Mouse (Mus musculus): ENCODE measurements around the gene Fut8. TPM values are rescaled to one million over a fixed set of nuclear protein-coding genes. Genes with fewer than 3 reads are reported as not detected.
"Not testable (repeated sequence)": the region's sequence is repeated elsewhere in the genome, so short reads cannot be mapped to it uniquely, and the experiment has no call there.

Gene Fut8
- total RNA-seq, 2 experiments from 2014 or later, result 79.3 to 83.6 TPM

DNA sequence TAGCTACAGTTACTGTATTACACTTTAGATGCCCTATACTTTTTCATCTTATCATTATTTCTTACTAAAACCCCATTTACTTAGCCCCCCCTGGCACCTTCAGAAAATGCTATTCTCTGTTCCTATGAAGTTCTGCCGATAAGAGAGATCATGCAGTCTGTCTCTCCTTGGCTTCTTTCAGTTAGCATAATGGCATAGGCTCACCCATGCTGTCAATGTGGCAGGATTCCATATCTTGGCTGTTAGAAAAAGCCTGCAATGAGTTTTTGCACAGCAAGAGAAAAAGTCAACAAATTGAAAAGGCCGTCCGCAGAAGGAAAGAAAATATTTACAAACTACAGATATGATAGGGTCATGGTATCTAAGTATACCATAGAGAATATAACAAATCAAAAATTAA lies 253.6 kb downstream of the Fut8 start:
- DNase-seq (ENCODE audit: extremely low spot score in 1 of 2, low spot score in 1 of 2), result no peak

DNA sequence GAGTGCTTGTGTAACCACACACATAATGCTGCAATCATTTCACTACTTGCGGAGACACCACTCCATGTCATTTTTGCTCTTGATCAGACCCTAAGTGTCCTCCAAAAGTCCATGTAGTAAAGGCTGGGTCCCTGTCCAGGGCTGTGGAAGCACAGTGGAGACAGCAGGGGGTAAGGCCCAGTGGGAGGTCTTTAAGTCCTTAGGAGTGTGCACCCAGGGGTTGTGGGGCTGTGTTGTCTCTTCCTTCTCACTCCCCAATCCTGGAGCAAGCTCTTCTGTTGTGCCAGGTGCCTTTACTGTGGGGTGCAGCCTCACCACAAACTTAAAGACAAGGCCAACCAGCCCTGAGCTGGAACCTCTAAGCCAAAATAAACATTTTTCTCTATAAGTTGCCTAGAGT lies 257.9 kb downstream of the Fut8 start:
- DNase-seq (ENCODE audit: extremely low spot score in 1 of 2, low spot score in 1 of 2), result no peak

DNA sequence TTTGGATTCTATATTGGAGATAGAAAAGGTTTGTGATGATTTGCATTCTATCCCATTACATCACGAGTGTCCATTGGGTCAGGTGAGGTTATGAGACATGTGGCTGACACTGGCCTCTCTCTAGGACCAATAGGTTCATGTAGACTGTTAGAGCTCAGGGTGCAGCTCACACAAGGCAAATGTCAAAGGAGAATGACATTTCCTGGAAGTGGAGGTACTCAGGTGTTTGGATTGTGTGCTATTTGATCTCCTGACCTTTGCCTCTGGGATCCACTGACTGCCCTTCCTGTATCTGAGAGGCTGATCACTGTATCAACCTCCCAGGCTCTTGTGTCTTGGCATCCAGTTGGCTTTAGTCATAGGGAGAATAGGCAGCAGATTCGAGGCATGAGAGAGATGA lies 260.2 kb downstream of the Fut8 start:
- no peak for DNase-seq (ENCODE audit: extremely low spot score in 1 of 2, low spot score in 1 of 2)

DNA sequence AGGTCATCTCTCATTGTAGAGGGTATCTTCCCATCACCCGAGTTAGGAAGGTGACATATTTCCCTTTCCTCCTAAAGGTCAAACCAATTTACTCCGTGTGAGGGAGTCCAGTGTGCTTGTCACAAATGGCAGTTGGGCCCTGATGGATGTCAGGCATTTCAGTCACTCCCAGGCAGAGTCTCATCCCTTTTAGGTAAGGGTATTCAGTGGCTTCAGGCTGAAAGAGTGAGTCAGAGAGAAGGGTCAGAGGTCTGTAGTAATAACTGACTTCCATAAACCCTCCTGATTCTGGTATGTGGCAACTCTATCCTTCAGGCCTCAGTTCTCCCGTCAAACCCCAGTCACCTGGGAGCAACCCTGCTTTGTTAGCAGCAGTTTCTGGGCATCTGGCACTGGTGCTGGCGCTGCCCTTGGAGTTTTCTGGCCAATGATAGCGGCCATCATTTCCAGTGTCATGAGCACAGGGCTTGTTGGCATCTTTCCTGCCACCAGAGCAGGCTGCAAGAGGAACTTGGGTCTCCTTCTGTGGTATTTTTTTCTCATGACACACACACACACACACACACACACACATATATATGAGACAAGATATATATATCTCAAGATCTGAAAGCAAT lies 262.6 kb downstream of the Fut8 start:
- DNase-seq (ENCODE audit: extremely low spot score in 1 of 2, low spot score in 1 of 2), result no peak

DNA sequence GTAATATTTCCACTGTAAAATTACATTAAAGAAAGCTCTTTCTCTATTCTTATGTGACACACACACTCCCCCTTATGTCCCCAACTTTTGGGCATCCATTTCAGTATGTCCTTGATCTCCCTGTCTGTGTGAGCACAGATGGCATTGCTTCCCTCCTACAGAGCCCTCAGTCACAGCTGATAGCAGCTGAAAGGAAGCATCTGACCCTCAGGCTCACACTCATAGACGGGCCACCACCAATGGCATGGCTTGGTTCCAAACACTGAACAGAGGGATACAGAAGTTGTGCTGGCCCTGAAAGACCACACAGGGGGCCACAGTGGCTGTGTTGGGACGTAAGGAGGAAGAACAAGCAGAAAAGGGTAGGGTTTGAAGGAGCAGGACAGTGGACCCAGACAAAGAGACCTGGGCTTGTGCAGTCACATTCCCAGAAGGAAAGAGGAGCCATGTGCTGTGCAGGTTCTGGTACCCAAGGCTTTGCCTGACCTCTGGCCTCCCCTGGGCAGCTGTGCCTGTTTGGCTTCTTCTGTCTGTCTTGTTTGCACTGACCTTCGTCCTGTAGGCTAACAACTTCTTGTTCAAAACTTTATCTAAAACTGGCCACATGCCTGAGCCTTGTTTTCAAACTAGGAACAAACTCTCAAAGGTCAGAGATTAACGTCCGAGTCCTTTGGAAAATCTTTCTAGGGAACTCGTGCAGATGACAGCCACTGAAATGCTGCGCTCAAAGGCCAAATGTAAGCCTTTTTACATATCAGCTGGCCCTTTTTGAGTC lies 263.7 kb downstream of the Fut8 start:
- no peak for DNase-seq (ENCODE audit: extremely low spot score in 1 of 2, low spot score in 1 of 2)

DNA sequence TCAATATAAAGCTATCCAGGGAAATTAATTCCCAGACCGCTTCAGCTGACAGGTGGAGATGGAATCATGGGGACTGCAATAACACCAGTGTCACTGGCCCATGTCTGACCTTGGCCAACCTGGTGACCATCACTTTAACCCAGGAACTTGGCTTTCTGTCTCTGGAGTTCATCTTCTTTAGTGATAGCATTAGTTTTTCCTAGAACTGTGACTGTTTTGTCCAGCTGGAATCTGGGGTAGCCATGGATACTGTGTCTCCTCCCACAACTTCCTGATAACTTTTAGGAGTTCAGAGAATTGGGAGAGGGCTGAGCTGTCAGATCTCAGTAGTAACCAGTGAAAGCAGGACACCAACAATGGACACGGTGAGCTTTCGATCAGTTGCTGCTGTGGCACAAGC lies 264.3 kb downstream of the Fut8 start:
- no peak for DNase-seq (ENCODE audit: extremely low spot score in 1 of 2, low spot score in 1 of 2)

DNA sequence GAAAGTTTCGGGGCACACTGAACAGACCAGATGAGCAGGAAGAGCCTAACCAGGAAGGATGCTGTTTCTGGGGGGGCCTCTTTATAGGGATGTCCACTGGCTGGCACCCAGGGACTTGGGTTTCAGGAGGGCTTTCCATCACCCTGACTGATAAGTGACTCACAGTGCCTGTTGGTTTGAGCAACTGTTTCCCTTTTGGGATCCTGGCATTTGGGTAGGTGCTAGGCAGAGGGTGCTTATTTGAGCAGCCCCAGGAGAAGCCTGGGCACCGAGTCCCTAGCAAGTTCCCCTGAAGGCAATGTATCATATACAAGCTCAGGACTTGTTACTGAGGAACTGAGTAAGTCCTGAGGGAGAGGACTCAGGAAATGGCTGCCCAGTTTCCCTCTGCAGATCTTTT lies 267.5 kb downstream of the Fut8 start:
- no peak for DNase-seq (ENCODE audit: extremely low spot score in 1 of 2, low spot score in 1 of 2)

DNA sequence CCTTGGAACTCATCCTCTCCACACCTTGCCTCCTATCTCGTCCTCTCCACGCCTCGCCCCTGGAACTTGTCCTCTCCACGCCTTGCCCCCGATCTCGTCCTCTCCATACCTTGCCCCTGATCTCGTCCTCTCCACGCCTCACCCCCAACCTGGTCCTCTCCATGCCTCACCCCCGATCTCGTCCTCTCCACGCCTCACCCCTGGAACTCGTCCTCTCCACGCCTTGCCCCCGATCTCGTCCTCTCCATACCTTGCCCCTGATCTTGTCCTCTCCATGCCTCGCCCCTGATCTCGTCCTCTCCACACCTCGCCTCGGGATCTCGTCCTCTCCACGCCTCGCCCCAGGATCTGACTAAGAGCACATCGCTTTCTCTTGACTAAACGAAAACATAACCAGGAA lies 269.8 kb downstream of the Fut8 start:
- DNase-seq (ENCODE audit: extremely low spot score in 1 of 2, low spot score in 1 of 2), result no peak

DNA sequence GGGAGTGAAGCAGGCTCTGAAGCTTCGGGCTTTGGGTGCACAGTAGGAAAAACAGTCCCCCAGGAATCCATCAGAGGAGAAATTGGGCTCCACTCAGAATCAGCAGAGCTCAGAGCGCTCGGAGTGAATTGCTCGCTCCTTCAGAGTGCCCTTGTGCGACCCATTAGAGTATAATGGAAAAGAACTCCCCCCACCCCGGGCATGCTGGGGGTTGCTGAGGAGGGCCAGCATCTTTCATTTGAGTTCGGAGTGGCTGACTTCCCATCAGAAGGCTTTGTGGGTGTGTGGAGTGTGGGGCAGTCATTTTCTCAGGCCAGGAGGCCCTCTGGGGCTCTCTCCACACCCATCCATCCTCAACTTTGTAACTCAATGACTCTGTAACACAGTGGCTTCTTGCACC lies 272.8 kb downstream of the Fut8 start:
- DNase-seq (ENCODE audit: extremely low spot score in 1 of 2, low spot score in 1 of 2), result no peak

DNA sequence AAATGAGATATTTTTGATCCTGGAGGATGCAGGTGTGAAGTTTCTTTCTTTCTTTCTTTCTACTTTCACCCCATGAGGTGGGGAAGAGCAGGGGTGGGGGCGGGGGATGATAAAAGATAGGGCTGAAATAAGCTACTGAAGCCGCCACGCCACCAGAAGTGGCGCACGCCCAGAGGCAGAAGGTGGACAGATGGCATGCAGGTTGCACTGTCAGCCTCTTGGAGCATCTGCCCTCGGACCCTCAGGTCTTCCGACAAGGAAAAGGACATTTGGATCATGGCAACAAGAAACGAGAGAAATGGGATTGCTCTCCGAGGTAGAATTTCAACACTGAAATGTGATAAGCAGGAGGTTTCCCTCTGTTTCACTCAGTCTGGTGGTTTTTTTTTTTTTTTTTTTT lies 273.3 kb downstream of the Fut8 start:
- DNase-seq (ENCODE audit: extremely low spot score in 1 of 2, low spot score in 1 of 2), result no peak

DNA sequence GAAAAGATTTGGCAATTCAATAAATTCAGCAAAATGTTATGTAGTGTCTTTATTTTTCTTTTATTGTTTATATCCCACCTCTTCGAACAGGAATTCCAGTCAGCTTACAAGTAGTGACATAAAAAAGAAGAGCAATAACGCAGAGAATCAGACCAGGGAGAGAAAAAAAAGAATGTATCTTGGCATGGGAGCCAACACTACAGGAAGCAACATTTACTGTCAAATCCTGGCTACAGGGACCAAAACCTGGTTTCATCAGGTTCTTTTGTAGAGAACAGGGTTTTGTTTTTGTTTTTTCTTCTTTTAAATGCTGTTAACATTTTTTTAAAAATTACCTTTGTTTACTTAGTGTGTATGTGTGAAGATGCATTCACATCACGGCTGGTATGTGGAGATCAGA lies 273.7 kb downstream of the Fut8 start:
- no peak for DNase-seq (ENCODE audit: extremely low spot score in 1 of 2, low spot score in 1 of 2)

DNA sequence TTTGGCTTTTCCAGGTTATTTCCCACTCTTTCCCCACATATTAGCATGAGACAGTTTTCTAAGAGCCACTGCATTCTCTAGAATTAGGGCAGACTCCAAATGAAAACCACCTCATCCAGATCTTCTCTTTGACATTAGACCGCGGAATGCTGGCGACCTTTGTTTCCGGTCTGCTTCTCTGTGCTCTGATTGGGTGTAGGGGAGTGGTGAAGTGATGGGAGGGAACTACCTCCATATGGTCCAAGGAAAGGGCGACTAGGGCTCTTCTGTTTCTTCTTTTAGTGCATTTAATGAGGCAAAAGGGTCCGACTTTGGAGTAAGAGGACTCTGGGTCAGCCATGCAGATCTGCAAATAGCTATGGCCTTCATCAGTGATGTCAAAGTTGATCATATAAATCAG lies 278.9 kb downstream of the Fut8 start:
- no peak for DNase-seq (ENCODE audit: extremely low spot score in 1 of 2, low spot score in 1 of 2)

DNA sequence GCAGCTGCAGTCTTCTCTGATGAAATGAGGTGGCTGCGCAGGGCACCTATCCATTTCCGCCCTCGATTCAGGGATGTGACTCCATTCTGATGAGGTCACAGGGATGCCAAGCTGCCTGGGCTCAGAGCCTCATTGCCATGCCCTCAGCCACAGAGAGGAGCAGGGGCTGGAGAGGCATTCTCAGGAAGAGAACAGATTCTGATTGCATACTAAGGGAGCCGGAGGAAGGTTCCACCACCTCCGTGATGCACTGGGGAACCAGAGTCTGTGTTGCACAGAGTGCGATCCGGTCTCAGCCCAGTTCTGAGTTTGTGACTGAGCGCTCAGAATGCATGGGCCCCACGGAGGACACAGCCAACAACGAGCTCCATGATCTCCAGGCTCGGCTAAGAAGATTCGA lies 279.8 kb downstream of the Fut8 start:
- no peak for DNase-seq (ENCODE audit: extremely low spot score in 1 of 2, low spot score in 1 of 2)

DNA sequence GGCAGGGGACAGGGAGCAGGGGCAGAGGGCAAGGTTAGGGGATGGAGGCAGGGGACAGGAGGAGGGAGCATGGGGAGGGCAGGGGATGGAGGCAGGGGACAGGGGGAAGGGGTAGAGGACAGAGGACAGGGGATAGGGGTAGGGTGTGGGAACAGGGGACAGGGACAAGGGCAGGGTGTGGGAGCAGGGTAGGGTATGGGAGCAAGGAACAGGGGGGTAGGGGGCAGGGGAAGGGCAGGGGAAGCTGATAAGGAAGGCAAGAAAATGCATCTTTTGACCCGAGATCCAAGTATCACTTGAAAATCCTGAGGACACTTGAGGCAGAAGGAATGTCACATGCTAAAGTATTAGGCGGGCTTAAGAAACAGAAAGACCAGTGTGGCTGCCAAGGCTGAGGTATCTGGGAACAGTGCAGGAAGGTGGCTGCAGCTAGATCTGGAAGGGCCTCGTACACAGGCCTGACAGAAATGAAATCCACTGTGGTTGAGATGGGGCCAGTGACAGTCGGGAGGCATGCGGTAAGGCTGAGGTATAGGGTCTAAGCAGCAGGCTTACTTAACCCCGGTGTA lies 281.7 kb downstream of the Fut8 start:
- DNase-seq (ENCODE audit: extremely low spot score in 1 of 2, low spot score in 1 of 2), result no peak

DNA sequence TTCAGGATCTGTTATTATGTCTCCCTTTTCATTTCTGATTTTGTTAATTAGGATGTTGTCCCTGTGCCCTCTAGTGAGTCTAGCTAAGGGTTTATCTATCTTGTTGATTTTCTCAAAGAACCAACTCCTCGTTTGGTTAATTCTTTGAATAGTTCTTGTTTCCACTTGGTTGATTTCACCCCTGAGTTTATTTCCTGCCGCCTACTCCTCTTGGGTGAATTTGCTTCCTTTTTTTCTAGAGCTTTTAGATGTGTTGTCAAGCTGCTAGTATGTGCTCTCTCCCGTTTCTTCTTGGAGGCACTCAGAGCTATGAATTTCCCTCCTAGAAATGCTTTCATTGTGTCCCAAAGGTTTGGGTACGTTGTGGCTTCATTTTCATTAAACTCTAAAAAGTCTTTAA lies 286.1 kb downstream of the Fut8 start:
- not testable (repeated sequence) for DNase-seq (ENCODE audit: extremely low spot score in 1 of 2, low spot score in 1 of 2)

Measured in layer of hippocampus, postnatal 25 days (tissue).